Mouse (Mus musculus) layer of hippocampus, adult 18-20 months (tissue): ENCODE results near the gene Huwe1. TPM values are rescaled to one million over a fixed set of nuclear protein-coding genes. Genes with fewer than 3 reads are reported as not detected.

Experiments used
- DNase-seq, 2 experiments: peaks; one replicate each; pipeline ENCODE4 v3.0.0; 2022; ENCODE audit warnings: low spot score in 2 of 2
- microRNA-seq, 2 experiments: library from miRNA; unstranded; fragments of <30 nt; microRNA quantifications; one replicate each; pipeline ENCODE4 v1.2.0; 2021
- total RNA-seq, 2 experiments: library from RNA; stranded (reverse); gene quantifications; 2 replicates each; pipeline ENCODE4 v1.2.3; 2021

Gene Huwe1
- total RNA-seq, 2 experiments from 2014 or later, result 249 to 259 TPM

- no peak for DNase-seq
Measured at GRCm38 (mm10) chrX:151950231-151950630, 149.6 kb downstream of the Huwe1 start.

DNA sequence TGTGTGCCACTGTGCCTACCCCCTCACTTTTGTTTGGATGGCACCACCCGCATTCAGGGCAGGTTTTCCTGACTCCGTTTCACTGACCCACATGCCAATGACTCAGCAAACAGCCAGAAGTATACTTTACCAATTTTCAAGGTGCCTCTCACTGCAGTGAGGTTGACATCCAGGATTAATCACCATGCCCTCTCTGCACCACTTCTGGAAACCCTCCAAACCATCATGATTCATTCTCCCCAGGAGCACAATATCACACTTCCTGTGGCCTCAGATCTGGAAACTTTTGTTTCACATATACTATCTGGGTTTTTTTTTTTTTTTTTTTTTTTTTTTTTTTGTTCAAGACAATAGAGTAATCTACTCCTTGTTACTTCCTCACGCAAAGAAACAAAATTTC lies 150.6 kb downstream of the Huwe1 start:
- no peak for DNase-seq

Small RNA genes within 50 kb of the gene (microRNA-seq; reads per million reads assigned to microRNA genes)
- gene Mir3113, result 0 reads per million in 2 experiments
- gene Mir98, result 7,839 to 8,189 reads per million in 2 experiments
- 4,772 to 5,127 reads per million in 2 experiments for gene Mirlet7f-2

Other genes with a start within 250 kb of the Huwe1 start
- 10 to 100 TPM; 48.6 to 49.5 TPM for gene Hsd17b10, start 201.0 kb downstream of the Huwe1 start, total RNA-seq
- not detected for gene Ribc1, start 215.5 kb downstream of the Huwe1 start, total RNA-seq
- gene Smc1a, start 215.6 kb downstream of the Huwe1 start, total RNA-seq, result 10 to 100 TPM; 49.4 to 49.9 TPM